In the genomic region with DNA sequence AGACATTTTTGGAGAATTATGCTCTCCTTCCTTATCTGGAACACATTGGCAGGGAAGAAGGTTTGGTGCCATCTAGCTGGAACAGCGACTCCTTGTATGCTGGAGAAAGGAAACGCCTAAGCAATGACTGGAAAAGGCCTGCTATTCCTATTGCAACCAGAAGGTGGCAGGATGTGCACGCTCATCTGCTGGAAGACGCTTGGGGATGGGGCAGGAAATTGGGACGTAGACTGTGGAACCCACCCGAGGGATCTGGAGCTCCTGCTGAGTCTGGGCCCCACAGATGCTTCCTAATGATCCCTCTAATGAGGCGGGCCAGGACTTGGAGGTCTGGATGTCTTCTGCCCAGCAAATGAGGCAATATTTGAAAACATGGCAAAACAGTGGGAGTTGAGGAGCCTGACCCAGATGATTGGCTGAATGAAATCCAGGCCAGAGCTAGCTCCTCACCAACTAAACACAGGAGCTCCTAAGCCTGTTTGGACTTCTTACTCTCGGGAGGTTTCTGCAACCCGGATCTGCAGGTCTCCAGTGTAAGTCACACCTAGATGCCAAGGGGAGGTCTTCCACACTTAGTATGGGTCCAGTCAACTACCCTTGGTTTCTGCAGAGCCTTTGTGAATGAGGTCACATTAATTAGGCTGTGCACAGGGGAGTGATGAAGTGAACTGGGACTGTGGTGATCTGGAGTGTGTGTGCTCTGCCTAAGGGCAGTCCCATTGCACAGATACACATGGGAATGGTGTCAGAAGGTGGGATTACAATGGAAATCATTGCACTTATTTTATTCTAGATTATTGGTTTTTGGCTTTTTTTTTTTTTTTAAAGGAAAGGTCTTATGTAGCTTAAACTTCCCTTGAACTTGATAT, we compare ENCODE assay signal across 8 mouse cellular contexts. TPM values are rescaled to one million over a fixed set of nuclear protein-coding genes. Genes with fewer than 3 reads are reported as not detected.
DNase-seq lines count a peak whose midpoint lies in the region; ATAC-seq and TF ChIP-seq lines count a peak whose summit lies in the region.

No protein-coding gene starts in this region.

- WGBS in heart, embryonic 11.5 days (ENCODE audit: insufficient replicate concordance), result 5% methylated on average over 9 of the region's 9 CpGs
- WGBS in cerebellum, adult 2 months, result 2% methylated on average over 9 of the region's 9 CpGs
- WGBS in forebrain, postnatal 0 days, result 6% methylated on average over 9 of the region's 9 CpGs
- 5% methylated on average over 9 of the region's 9 CpGs for WGBS in intestine, postnatal 0 days
- 4% methylated on average over 9 of the region's 9 CpGs for WGBS in midbrain, embryonic 12.5 days
- WGBS in spleen, adult 2 months, result 7% methylated on average over 9 of the region's 9 CpGs

- intact Hi-C loops in left cerebral cortex, postnatal 25 days (cut with DNase I), result loop anchor here (2.0 to 5.0 kb wide), 2 partner anchors 473 to 586 kb away; no protein-coding TSS in a partner anchor

- H3K4me3 ChIP-seq in heart, embryonic 11.5 days (ENCODE audit: low read depth, low read length), result no peak overlapping the region
- no peak overlapping the region for H3K4me3 ChIP-seq in cerebellum, adult 2 months (replicated peaks; ENCODE audit: insufficient read depth, low read depth, low read length)
- H3K4me3 ChIP-seq in forebrain, postnatal 0 days (ENCODE audit: low read depth, low read length), result no peak overlapping the region
- H3K4me3 ChIP-seq in intestine, postnatal 0 days (ENCODE audit: low read depth, low read length), result no peak overlapping the region
- no peak overlapping the region for H3K4me3 ChIP-seq in midbrain, embryonic 12.5 days
- no peak overlapping the region for H3K4me3 ChIP-seq in spleen, adult 2 months (ENCODE audit: extremely low read depth, insufficient read depth, insufficient read length)

- H3K27ac ChIP-seq in heart, embryonic 11.5 days (ENCODE audit: low read depth, low read length), result no peak overlapping the region
- no peak overlapping the region for H3K27ac ChIP-seq in cerebellum, adult 2 months (ENCODE audit: insufficient read depth, low read length)
- no peak overlapping the region for H3K27ac ChIP-seq in forebrain, postnatal 0 days (ENCODE audit: low read depth, low read length)
- H3K27ac ChIP-seq in intestine, postnatal 0 days (ENCODE audit: low read depth, low read length), result no peak overlapping the region
- no peak overlapping the region for H3K27ac ChIP-seq in midbrain, embryonic 12.5 days (replicated peaks)
- no peak overlapping the region for H3K27ac ChIP-seq in spleen, adult 2 months (ENCODE audit: insufficient read depth, low read length)

- no peaks in the 10 kb centered on the region for H3K9me3 ChIP-seq in heart, embryonic 11.5 days (replicated peaks; ENCODE audit: control insufficient read depth, low read length)
- H3K9me3 ChIP-seq in forebrain, postnatal 0 days (ENCODE audit: low read length), result no peaks in the 10 kb centered on the region
- no peaks in the 10 kb centered on the region for H3K9me3 ChIP-seq in intestine, postnatal 0 days (ENCODE audit: control insufficient read depth)
- H3K9me3 ChIP-seq in midbrain, embryonic 12.5 days, result no peaks in the 10 kb centered on the region

- TF ChIP-seq CTCF in cerebellum, adult 2 months (IDR thresholded peaks at IDR 0.05; ENCODE audit: borderline replicate concordance, insufficient read depth, low read depth, low read length), result peak; percentile 97
- peak; percentile 100 for TF ChIP-seq CTCF in forebrain, postnatal 0 days (IDR thresholded peaks at IDR 0.05; ENCODE audit: low read depth)
- peak; percentile 97 for TF ChIP-seq CTCF in intestine, postnatal 0 days (IDR thresholded peaks at IDR 0.05; ENCODE audit: low read depth)
- peak; percentile 78; the same call in 1 of the 2 replicates for TF ChIP-seq CTCF in spleen, adult 2 months (IDR thresholded peaks at IDR 0.05; ENCODE audit: extremely low read depth, insufficient read depth, insufficient read length, insufficient replicate concordance)

- no peaks in the 10 kb centered on the region for H3K36me3 ChIP-seq in heart, embryonic 11.5 days (ENCODE audit: control insufficient read depth, insufficient read depth, low read length)
- H3K36me3 ChIP-seq in forebrain, postnatal 0 days (ENCODE audit: insufficient read depth), result no peaks in the 10 kb centered on the region
- no peaks in the 10 kb centered on the region for H3K36me3 ChIP-seq in intestine, postnatal 0 days (ENCODE audit: control insufficient read depth, insufficient read depth)
- H3K36me3 ChIP-seq in midbrain, embryonic 12.5 days, result no peaks in the 10 kb centered on the region
- H3K36me3 ChIP-seq in spleen, adult 2 months (ENCODE audit: control insufficient read depth, insufficient read depth, low read length), result no peaks in the 10 kb centered on the region

- no peak; the same call in 1 of the 2 replicates for ATAC-seq in heart, embryonic 11.5 days (replicated peaks; ENCODE audit: insufficient number of reproducible peaks, low FRiP score, low TSS enrichment)
- ATAC-seq in forebrain, postnatal 0 days, result peak; percentile 91
- no peak for ATAC-seq in intestine, postnatal 0 days
- peak; percentile 52 for ATAC-seq in midbrain, embryonic 12.5 days (ENCODE audit: low FRiP score, low read depth)

- DNase-seq in heart, adult 11 months, result peak; percentile 86
- peak; percentile 76 to 83 for DNase-seq in cerebellum, adult 2 months
- DNase-seq in forebrain, postnatal 0 days, result peak; percentile 90
- DNase-seq in left cerebral cortex, postnatal 25 days (ENCODE audit: low spot score in 2 of 2), result peak; percentile 81 to 88
- DNase-seq in spleen, adult 2 months (ENCODE audit: low read depth in 1 of 2, low spot score in 2 of 2), result peak in 1 of 2 experiments; percentile 16

- H3K4me1 ChIP-seq in heart, embryonic 11.5 days (ENCODE audit: control insufficient read depth, insufficient read depth, low read length), result no peaks in the 10 kb centered on the region
- no peaks in the 10 kb centered on the region for H3K4me1 ChIP-seq in cerebellum, adult 2 months (ENCODE audit: control insufficient read depth, insufficient read depth, low read length)
- H3K4me1 ChIP-seq in forebrain, postnatal 0 days (ENCODE audit: insufficient read depth), result no peaks in the 10 kb centered on the region
- no peaks in the 10 kb centered on the region for H3K4me1 ChIP-seq in intestine, postnatal 0 days (replicated peaks; ENCODE audit: control insufficient read depth, insufficient read depth, low read length)
- no peaks in the 10 kb centered on the region for H3K4me1 ChIP-seq in midbrain, embryonic 12.5 days
- no peaks in the 10 kb centered on the region for H3K4me1 ChIP-seq in spleen, adult 2 months (ENCODE audit: control insufficient read depth, insufficient read depth, insufficient read length)

- no peaks in the 10 kb centered on the region for H3K27me3 ChIP-seq in heart, embryonic 11.5 days (ENCODE audit: control insufficient read depth, insufficient read depth, low read length)
- no peaks in the 10 kb centered on the region for H3K27me3 ChIP-seq in cerebellum, adult 2 months (ENCODE audit: control insufficient read depth, insufficient read depth, low read length)
- H3K27me3 ChIP-seq in forebrain, postnatal 0 days (ENCODE audit: insufficient read depth, low read length), result no peaks in the 10 kb centered on the region
- no peaks in the 10 kb centered on the region for H3K27me3 ChIP-seq in intestine, postnatal 0 days (replicated peaks; ENCODE audit: control insufficient read depth, insufficient read depth, low read length)
- H3K27me3 ChIP-seq in midbrain, embryonic 12.5 days, result no peaks in the 10 kb centered on the region
- no peaks in the 10 kb centered on the region for H3K27me3 ChIP-seq in spleen, adult 2 months (ENCODE audit: control insufficient read depth, insufficient read depth, low read length)

- H3K4me2 ChIP-seq in heart, embryonic 11.5 days, result no peak overlapping the region
- peak overlapping the region; percentile 24; the same call in 1 of the 2 replicates for H3K4me2 ChIP-seq in forebrain, postnatal 0 days (ENCODE audit: low read depth)
- H3K4me2 ChIP-seq in intestine, postnatal 0 days (replicated peaks; ENCODE audit: low read depth), result no peak overlapping the region
- H3K4me2 ChIP-seq in midbrain, embryonic 12.5 days (replicated peaks), result 0 out of 2 replicates have a peak overlapping the region, but pooled peaks have one; percentile 21

- TF ChIP-seq POLR2A in cerebellum, adult 2 months (IDR thresholded peaks at IDR 0.05; ENCODE audit: borderline replicate concordance, insufficient read depth, low read length), result no peak
- TF ChIP-seq POLR2A in spleen, adult 2 months (IDR thresholded peaks at IDR 0.05; ENCODE audit: low read depth, low read length), result no peak

- no peak overlapping the region for H3K9ac ChIP-seq in heart, embryonic 11.5 days (ENCODE audit: low read depth, low read length)
- H3K9ac ChIP-seq in forebrain, postnatal 0 days, result no peak overlapping the region
- H3K9ac ChIP-seq in intestine, postnatal 0 days (ENCODE audit: low read depth, low read length), result no peak overlapping the region
- no peak overlapping the region for H3K9ac ChIP-seq in midbrain, embryonic 12.5 days (replicated peaks)

RNA-seq across cellular contexts. Expression of a gene that starts 49.6 kb away (rescaled TPM):
- polyA plus RNA-seq in heart, embryonic 11.5 days (2014; fragmentation: Nextera tagmentation; extraction: Ambion mirVana), result 125 and 133 TPM in 2 replicates
- 21.3 and 22.8 TPM in 2 replicates for polyA plus RNA-seq in cerebellum, adult 2 months (2012; rRNA removed)
- 62.8 and 81.0 TPM in 2 replicates for total RNA-seq in forebrain, postnatal 0 days (2014; rRNA removed)
- polyA plus RNA-seq in forebrain, postnatal 0 days (2015; fragmentation: Nextera tagmentation; extraction: Ambion mirVana), result 76.9 and 85.0 TPM in 2 replicates
- polyA plus RNA-seq in intestine, postnatal 0 days (2015; fragmentation: Nextera tagmentation; extraction: Ambion mirVana), result 41.0 and 43.6 TPM in 2 replicates
- 10 to 100 TPM; 34.1 to 34.4 TPM for total RNA-seq in left cerebral cortex, postnatal 25 days (2021)
- 209 and 215 TPM in 2 replicates for polyA plus RNA-seq in midbrain, embryonic 12.5 days (2016; fragmentation: Nextera tagmentation; extraction: Ambion mirVana)
- 25.1 and 25.3 TPM in 2 replicates for polyA plus RNA-seq in spleen, adult 2 months (2012; rRNA removed)

RNA-seq across cellular contexts. Expression of a gene that starts 58.0 kb away (rescaled TPM):
- polyA plus RNA-seq in heart, embryonic 11.5 days (2014; fragmentation: Nextera tagmentation; extraction: Ambion mirVana), result 273 and 292 TPM in 2 replicates
- polyA plus RNA-seq in cerebellum, adult 2 months (2012; rRNA removed), result 203 and 218 TPM in 2 replicates
- total RNA-seq in forebrain, postnatal 0 days (2014; rRNA removed), result 141 and 193 TPM in 2 replicates
- polyA plus RNA-seq in forebrain, postnatal 0 days (2015; fragmentation: Nextera tagmentation; extraction: Ambion mirVana), result 268 and 340 TPM in 2 replicates
- polyA plus RNA-seq in intestine, postnatal 0 days (2015; fragmentation: Nextera tagmentation; extraction: Ambion mirVana), result 637 and 641 TPM in 2 replicates
- total RNA-seq in left cerebral cortex, postnatal 25 days (2021), result 100 to 1,000 TPM in 1 of 2 experiments, 10 to 100 TPM in 1; 98.7 to 111 TPM
- 232 and 237 TPM in 2 replicates for polyA plus RNA-seq in midbrain, embryonic 12.5 days (2016; fragmentation: Nextera tagmentation; extraction: Ambion mirVana)
- 237 and 367 TPM in 2 replicates for polyA plus RNA-seq in spleen, adult 2 months (2012; rRNA removed)

Comparison
In these comparisons a context has a peak if more than half of its experiments do, and no peak if none do; other contexts are left out.
1. ATAC-seq: peak in forebrain, postnatal 0 days (single experiment) and midbrain, embryonic 12.5 days (single experiment); none in heart, embryonic 11.5 days (single experiment) and intestine, postnatal 0 days (single experiment).
2. H3K4me2 ChIP-seq: peak in forebrain, postnatal 0 days (single experiment) and midbrain, embryonic 12.5 days (single experiment); none in heart, embryonic 11.5 days (single experiment) and intestine, postnatal 0 days (single experiment).
3. Peak in every context shown above with its lines, with median percentiles within 50 percentile points of each other: CTCF ChIP-seq.